Mouse (Mus musculus) cortical plate, adult 2 months (tissue): ENCODE data around the gene Efcab9.

Experiments
- CTCF ChIP-seq: fragments of 200-500 bp; IDR thresholded peaks from 2 replicates; pipeline ENCODE4 v1.5.1; 2011; ENCODE audit warnings: mild to moderate bottlenecking, control low read depth, low read length; ENCODE audit not compliant: insufficient read depth; ENCODE audit errors: extremely low read depth
- POLR2A ChIP-seq: fragments of 200-500 bp; IDR thresholded peaks from 2 replicates; pipeline ENCODE4 v1.6.1; 2011; ENCODE audit warnings: mild to moderate bottlenecking, low read length, control low read depth; ENCODE audit not compliant: insufficient read depth; ENCODE audit errors: extremely low read depth

DNA sequence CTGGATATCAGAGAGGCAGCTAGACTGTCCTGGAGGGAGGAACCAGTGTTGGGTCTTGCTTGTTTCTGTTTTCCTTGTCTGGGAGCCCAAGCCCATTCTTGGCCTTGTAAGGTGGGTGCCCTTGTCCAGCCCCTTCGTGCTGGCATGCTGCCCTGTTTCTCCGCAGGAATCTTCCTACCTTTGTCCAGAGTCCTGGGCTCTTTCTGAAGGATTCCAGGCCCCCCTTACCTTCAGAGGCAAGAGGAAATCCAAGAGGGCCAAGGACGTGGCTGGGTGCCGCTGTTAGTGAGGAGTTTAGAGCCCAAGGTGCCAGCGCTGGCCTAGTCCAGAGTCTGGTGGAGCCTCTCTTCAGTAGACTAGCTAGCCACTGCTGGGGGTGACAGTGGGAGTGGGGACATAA lies 12.6 kb upstream of the Efcab9 start:
- no peak for TF ChIP-seq CTCF
- TF ChIP-seq POLR2A: no peak
